Mouse (Mus musculus) midbrain, embryonic 12.5 days (tissue): ENCODE measurements around the gene Rec8. TPM values are rescaled to one million over a fixed set of nuclear protein-coding genes. Genes with fewer than 3 reads are reported as not detected.

ENCODE experiments used
- ATAC-seq: fragments of 200-750 bp; cut with Nextera tagmentation; 2 replicates; pipeline ENCODE4 v1.8.0; 2017; ENCODE audit warnings: low read depth, moderate TSS enrichment, moderate library complexity; ENCODE audit not compliant: low FRiP score
- H3K27ac ChIP-seq: fragments of 300-500 bp; sonication (generic); replicated peaks from 2 replicates; pipeline ENCODE4 v1.5.1; 2016; ENCODE audit warnings: mild to moderate bottlenecking
- H3K27me3 ChIP-seq: fragments of 300-500 bp; sonication (generic); 2 replicates; pipeline ENCODE4 v1.6.1; 2016; ENCODE audit warnings: mild to moderate bottlenecking
- H3K36me3 ChIP-seq: fragments of 300-500 bp; sonication (generic); 2 replicates; pipeline ENCODE4 v1.6.1; 2016
- H3K4me1 ChIP-seq: fragments of 300-500 bp; sonication (generic); 2 replicates; pipeline ENCODE4 v1.6.1; 2016
- H3K4me2 ChIP-seq: fragments of 300-500 bp; sonication (generic); replicated peaks from 2 replicates; pipeline ENCODE4 v1.6.1; 2016; ENCODE audit warnings: mild to moderate bottlenecking, moderate library complexity
- H3K4me3 ChIP-seq: fragments of 300-500 bp; sonication (generic); 2 replicates; pipeline ENCODE4 v1.5.1; 2016; ENCODE audit warnings: mild to moderate bottlenecking
- H3K9ac ChIP-seq: fragments of 300-500 bp; sonication (generic); replicated peaks from 2 replicates; pipeline ENCODE4 v1.6.1; 2016; ENCODE audit warnings: mild to moderate bottlenecking, moderate library complexity
- H3K9me3 ChIP-seq: fragments of 300-500 bp; sonication (generic); 2 replicates; pipeline ENCODE4 v1.6.1; 2016; ENCODE audit warnings: mild to moderate bottlenecking
- WGBS: fragments of 180-500 bp; shearing (Covaris S2); methylation state at CpG from one replicate; pipeline ENCODE4 v1.1.7; 2016; 5-methylcytosine and 5-hydroxymethylcytosine counted together
- polyA plus RNA-seq: library from polyadenylated mRNA; unstranded; fragments of >200 nt; fragmentation: Nextera tagmentation; extraction: Ambion mirVana; gene quantifications from 2 replicates; pipeline ENCODE4 v1.2.1, GENCODE M21; 2016

Gene Rec8
- polyA plus RNA-seq, 1 experiment from 2014 or later: 6.6 TPM

DNA sequence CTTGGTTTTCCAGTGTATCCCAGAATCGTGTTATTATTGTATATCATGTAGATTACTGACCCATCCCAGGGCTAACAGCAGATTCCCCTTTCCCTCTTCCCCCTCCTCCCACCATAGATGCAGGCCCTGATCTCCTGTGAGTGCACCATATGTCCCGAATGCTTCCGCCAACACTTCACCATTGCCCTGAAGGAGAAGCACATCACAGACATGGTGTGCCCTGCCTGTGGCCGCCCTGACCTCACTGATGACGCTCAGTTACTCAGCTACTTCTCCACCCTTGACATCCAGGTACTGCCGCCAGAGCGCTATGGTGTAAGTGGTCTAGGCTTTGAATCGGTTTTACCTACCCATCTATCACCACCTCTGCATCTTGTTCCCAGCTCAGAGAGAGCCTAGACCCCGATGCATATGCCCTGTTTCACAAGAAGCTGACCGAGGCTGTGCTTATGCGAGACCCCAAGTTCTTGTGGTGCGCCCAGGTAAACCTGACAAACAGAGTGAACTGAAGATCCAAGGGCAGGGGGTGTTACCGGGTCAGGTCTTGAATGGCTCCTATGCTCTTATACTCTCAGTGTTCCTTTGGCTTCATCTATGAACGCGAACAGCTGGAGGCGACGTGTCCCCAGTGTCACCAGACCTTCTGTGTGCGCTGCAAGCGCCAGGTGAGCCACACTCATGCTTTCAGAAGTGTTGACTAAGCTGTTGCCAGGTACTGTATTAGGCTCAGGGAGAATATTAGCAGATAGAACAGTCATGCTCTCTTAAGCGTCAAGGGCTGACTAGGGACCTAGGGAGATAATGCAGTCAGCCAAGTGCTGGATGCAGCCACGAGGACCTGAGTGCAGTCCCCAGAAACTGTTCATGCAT lies 19.1 kb upstream of the Rec8 start:
- no peak for ATAC-seq
- no peaks in the 10 kb centered on the region for H3K9me3 ChIP-seq
- H3K4me3 ChIP-seq: no peak overlapping the region
- H3K27me3 ChIP-seq: no peaks in the 10 kb centered on the region
- H3K27ac ChIP-seq: no peak overlapping the region
- no peak overlapping the region for H3K9ac ChIP-seq
- H3K36me3 ChIP-seq: peaks cover 87% of the 10 kb centered on the region
- no peak overlapping the region for H3K4me2 ChIP-seq
- H3K4me1 ChIP-seq: peaks cover 3% of the 10 kb centered on the region; the same call in 1 of the 2 replicates
- 95% methylated on average over 21 of the region's 21 CpGs for WGBS

DNA sequence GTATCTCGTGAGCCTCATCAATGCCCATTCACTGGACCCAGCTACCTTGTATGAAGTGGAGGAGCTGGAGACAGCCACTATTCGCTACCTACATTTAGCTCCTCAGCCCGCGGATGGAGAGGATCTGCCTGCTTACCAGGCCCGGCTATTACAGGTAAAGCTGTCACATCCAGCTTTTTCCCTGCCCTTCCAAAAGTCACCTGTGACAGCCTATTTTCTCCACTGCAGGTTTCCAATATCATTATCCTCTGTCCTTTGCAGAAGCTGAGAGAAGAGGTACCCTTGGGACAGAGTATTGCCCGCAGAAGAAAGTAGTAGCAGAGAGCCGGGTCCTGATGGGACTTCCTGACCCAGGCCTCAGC lies 14.6 kb upstream of the Rec8 start, which contains the start of gene Irf9:
Gene Irf9 (plus strand): TSS at position 301 of the 362 bp plus-strand sequence.
- Histone ChIP-seq H3K4me3 (peak within 1 kb of the TSS; percentile 12; the same call in 1 of the 2 replicates), H3K9ac (peak within 1 kb of the TSS; percentile 39; the same call in 1 of the 2 replicates), H3K4me2 (peak within 1 kb of the TSS; percentile 34), H3K27me3 (no peaks in the 10 kb centered on the region), H3K27ac (no peak within 1 kb of the TSS), H3K4me1 (peaks cover 10% of the 10 kb centered on the region; the same call in 1 of the 2 replicates), H3K36me3 (peaks cover 81% of the 10 kb centered on the region), H3K9me3 (no peaks in the 10 kb centered on the region)
- ATAC-seq: no peak
- WGBS: 89% methylated on average over 7 of the region's 7 CpGs

DNA sequence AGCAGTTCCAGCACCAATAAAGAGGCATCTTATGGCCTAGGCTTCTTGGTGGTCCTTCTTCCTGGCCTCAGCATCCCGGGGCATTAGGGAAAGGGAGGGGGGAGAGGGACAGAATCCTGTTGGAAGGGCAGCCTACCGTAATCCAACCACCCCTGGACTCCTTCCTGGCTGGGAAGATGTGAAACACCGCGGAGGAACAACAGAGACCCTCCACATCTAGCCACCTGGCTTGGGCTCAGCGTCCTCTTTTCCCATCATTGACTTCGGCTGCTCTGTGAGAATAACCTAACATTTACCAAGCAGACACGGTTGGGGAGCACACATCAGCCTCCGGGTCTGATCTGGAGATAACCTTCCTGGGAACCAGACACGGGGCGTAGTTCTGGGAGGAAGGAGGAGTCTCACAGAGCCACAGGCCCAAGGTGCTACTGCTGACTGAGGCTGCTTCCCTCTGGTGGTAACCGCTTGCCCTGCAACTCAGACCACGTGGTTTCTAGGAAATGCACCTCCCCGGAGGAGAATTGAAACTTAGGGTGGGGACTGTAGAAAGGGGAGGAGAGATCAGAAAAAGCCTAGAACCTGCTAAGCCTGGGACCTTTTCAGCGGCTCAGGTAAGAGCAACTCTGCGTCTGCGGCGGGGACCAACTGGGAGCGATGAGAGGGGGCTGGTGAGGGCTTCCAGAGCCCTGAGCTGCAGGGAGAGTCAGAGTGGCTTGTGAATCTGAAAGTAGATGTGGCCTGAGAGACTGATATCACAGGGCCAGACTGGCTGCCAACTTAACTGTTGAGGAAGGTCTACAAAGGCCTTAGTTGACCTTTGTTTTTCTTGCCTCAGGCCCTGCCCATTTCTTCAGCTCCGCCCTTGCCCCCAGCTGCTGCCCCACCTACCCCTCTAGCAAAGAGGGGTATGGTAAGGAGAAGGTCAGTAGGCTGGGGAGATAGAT lies 13.9 kb upstream of the Rec8 start:
- H3K36me3 ChIP-seq: peaks cover 82% of the 10 kb centered on the region

DNA sequence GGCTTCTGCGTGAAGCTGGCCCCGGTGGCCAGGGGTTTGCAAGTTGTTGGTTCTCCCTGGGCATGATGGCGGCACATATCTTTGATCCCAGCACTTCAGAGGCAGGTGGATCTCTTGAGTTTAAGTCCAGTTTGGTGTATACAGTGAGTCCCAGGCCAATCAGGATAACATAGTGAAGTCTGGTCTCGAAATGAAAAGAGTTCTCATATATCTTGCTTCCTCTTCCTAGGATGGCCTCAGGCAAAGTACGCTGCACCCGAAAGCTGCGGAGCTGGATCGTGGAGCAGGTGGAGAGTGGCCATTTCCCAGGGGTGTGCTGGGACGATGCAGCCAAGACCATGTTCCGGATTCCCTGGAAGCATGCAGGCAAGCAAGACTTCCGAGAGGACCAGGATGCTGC lies 13.0 kb upstream of the Rec8 start:
- H3K9ac ChIP-seq: no peak overlapping the region
- H3K4me3 ChIP-seq: no peak overlapping the region
- peaks cover 79% of the 10 kb centered on the region for H3K36me3 ChIP-seq
- H3K27ac ChIP-seq: no peak overlapping the region
- 93% methylated on average over 11 of the region's 11 CpGs for whole genome bisulfite sequencing
- ATAC-seq: no peak
- H3K4me1 ChIP-seq: peaks cover 10% of the 10 kb centered on the region; the same call in 1 of the 2 replicates
- no peaks in the 10 kb centered on the region for H3K9me3 ChIP-seq
- no peaks in the 10 kb centered on the region for H3K27me3 ChIP-seq
- no peak overlapping the region for H3K4me2 ChIP-seq

More for the DNA sequence above, 13.9 kb upstream of the Rec8 start:
- 27% methylated on average over 19 of the region's 19 CpGs for WGBS
- Histone ChIP-seq H3K4me3 (peak overlapping the region; percentile 12; the same call in 1 of the 2 replicates), H3K4me2 (peak overlapping the region; percentile 34), H3K4me1 (peaks cover 10% of the 10 kb centered on the region; the same call in 1 of the 2 replicates), H3K9me3 (no peaks in the 10 kb centered on the region), H3K9ac (peak overlapping the region; percentile 39; the same call in 1 of the 2 replicates), H3K27me3 (no peaks in the 10 kb centered on the region), H3K27ac (no peak overlapping the region)
- peak; percentile 79 for ATAC-seq

DNA sequence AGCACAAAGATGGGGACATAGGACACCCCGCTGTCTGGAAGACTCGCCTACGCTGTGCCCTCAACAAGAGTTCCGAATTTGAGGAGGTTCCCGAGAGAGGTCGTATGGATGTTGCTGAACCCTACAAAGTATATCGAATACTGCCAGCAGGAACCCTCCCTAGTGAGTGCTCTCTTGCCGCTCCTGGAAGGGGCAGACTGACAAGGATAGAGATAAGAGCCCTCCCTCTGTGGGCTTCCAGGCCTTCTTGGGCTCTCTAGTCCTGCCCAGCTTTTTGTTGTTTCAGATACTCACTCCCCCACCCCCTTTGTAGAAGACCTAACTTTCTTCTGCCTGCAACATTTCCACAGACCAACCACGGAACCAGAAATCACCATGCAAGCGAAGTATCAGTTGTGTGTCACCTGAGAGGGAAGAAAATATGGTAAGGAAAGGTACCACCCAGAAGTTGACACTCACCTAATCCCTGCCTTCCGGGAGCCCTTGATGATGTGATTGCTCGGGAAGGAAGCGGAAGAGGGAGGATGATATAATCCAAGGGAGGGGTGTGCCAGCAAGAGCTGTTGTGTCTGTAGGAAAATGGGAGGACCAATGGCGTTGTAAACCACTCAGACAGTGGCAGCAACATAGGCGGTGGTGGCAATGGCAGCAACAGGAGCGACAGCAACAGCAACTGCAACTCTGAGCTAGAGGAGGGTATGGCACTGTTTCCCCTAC lies 11.9 kb upstream of the Rec8 start:
- Histone ChIP-seq H3K4me3 (no peak overlapping the region), H3K9me3 (no peaks in the 10 kb centered on the region), H3K27me3 (no peaks in the 10 kb centered on the region), H3K9ac (no peak overlapping the region), H3K27ac (no peak overlapping the region), H3K4me2 (no peak overlapping the region), H3K4me1 (peaks cover 10% of the 10 kb centered on the region; the same call in 1 of the 2 replicates), H3K36me3 (peaks cover 68% of the 10 kb centered on the region)
- ATAC-seq: no peak
- WGBS: 95% methylated on average over 16 of the region's 16 CpGs

DNA sequence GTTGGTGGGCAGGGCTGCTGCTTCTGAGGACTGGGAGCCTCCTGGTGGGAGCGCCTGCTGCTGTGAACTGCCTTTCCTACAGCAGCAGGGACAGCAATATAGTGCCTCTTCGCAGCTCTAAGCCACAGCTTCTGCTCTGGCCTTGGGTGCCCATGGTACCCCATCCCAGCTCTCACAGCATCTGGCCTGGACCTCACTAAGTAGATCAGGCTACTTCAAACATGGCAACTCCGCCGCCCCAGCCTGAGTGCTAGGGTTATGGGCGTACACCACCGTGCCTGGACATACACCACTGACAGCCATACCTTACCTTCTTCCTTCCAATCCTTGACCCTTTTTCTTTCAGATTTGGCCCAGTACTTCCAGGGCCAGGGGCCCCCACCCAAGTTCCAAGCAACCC lies 9.5 kb upstream of the Rec8 start:
- 97% methylated on average over 6 of the region's 6 CpGs for WGBS
- Histone ChIP-seq H3K4me2 (no peak overlapping the region), H3K4me1 (peaks cover 10% of the 10 kb centered on the region; the same call in 1 of the 2 replicates), H3K36me3 (peaks cover 44% of the 10 kb centered on the region), H3K27ac (no peak overlapping the region), H3K27me3 (no peaks in the 10 kb centered on the region), H3K9ac (no peak overlapping the region), H3K9me3 (no peaks in the 10 kb centered on the region), H3K4me3 (no peak overlapping the region)
- no peak for ATAC-seq

DNA sequence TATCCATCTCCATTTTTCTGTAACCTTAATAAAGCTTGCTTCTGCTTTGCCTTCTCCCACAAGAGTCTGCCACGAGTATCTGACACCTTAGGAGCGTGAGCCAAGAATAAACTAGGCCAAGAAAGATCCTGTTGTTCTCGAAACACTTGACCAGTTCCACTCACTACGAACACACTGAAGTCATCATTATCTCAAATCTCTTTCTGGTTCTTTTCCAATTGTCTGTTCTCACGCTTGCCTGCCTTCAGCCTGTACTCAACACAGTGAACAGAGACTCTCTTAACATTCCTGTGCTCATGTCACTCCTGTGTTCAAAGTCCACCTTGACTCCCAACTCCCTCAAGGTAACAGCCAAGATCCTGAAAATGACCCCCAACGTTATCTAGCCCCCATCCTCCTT lies 4.5 kb upstream of the Rec8 start:
- no peak for ATAC-seq
- 0 out of 2 replicates have a peak, but pooled peaks cover 5% of the 10 kb centered on the region for H3K4me1 ChIP-seq
- H3K27ac ChIP-seq: no peak overlapping the region
- no peak overlapping the region for H3K9ac ChIP-seq
- H3K36me3 ChIP-seq: peaks cover 12% of the 10 kb centered on the region
- peaks cover 6% of the 10 kb centered on the region for H3K27me3 ChIP-seq
- no peaks in the 10 kb centered on the region for H3K9me3 ChIP-seq
- WGBS: 78% methylated on average over 6 of the region's 6 CpGs
- no peak overlapping the region for H3K4me2 ChIP-seq
- no peak overlapping the region for H3K4me3 ChIP-seq

DNA sequence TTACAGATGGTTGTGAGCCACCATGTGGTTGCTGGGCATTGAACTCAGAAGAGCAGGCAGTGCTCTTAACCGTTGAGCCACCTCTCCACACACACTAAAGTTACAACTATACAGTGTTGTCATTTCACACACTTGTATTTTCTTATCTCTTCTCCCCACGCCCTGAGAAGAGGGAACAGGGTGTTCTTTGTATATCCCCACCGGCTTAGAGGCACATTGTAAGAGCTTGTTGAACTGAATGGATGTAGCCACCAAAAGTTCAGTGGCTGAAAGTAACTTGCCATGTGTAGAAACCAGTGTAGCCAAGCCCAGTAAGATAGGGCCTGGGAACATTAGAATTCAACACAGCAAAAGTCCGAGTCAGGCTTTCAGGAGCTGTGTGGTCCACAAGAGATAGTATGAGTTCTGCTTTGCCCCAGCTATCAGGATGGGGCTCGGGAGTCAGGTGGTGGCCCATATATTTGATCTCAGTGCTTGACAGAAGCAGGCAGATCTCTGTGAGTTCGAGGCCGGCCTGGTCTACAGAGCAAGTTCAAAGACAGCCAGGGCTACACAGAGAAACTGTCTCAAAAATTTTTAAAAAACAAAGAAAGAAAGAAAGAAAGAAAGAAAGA lies 3.2 kb upstream of the Rec8 start:
- H3K27ac ChIP-seq: no peak overlapping the region
- H3K4me2 ChIP-seq: no peak overlapping the region
- H3K4me1 ChIP-seq: 0 out of 2 replicates have a peak, but pooled peaks cover 9% of the 10 kb centered on the region
- peaks cover 9% of the 10 kb centered on the region for H3K27me3 ChIP-seq
- no peaks in the 10 kb centered on the region for H3K36me3 ChIP-seq
- 87% methylated on average over 7 of the region's 7 CpGs for WGBS
- H3K9me3 ChIP-seq: no peaks in the 10 kb centered on the region
- ATAC-seq: no peak
- H3K9ac ChIP-seq: no peak overlapping the region
- no peak overlapping the region for H3K4me3 ChIP-seq

DNA sequence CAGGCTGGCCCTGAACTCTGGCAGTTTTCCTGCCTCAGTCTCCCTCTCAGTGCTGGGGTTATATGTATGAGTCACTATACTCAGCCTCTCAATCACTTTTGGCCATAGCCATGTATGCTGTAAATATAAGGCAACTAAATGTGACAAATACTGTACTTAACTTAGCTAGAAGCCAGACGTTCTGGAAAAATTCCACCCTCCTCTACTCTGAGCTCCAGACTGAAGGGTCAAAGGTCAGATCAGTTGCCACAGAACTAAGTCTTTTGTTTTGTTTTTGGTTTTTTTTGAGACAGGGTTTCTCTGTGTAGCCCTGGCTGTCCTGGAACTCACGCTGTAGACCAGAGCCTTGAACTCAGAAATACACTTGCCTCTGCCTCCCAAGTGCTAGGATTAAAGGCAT lies 2.0 kb upstream of the Rec8 start:
- H3K4me3 ChIP-seq: no peak overlapping the region
- H3K9ac ChIP-seq: no peak overlapping the region
- no peaks in the 10 kb centered on the region for H3K36me3 ChIP-seq
- no peak overlapping the region for H3K4me2 ChIP-seq
- H3K27ac ChIP-seq: no peak overlapping the region
- H3K27me3 ChIP-seq: peaks cover 9% of the 10 kb centered on the region
- H3K4me1 ChIP-seq: 0 out of 2 replicates have a peak, but pooled peaks cover 9% of the 10 kb centered on the region
- 52% methylated on average over 2 of the region's 2 CpGs for WGBS
- ATAC-seq: no peak
- no peaks in the 10 kb centered on the region for H3K9me3 ChIP-seq

DNA sequence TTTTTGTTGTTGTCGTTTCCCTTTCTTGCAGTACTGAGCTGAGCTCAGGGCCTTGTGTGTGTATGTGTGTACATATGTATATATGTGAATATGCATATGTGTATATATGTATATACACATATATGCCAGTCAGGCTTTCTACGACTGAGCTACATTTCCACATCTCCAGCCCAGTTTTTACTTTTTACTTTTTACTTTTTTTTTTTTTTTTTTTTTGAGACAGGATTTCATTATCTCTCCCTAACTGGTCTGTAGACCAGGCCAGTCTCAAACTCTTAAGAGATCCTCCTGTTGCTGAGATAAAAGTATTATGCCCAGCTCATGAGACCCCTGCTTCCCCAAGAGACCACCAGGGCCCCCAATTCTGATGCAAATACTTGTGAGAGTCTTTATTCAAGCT lies 993 bp upstream of the Rec8 start:
- 63% methylated on average over 2 of the region's 2 CpGs for WGBS
- no peak overlapping the region for H3K4me3 ChIP-seq
- H3K36me3 ChIP-seq: no peaks in the 10 kb centered on the region
- H3K27ac ChIP-seq: no peak overlapping the region
- no peak overlapping the region for H3K4me2 ChIP-seq
- peaks cover 9% of the 10 kb centered on the region for H3K27me3 ChIP-seq
- no peaks in the 10 kb centered on the region for H3K9me3 ChIP-seq
- ATAC-seq: no peak
- H3K9ac ChIP-seq: no peak overlapping the region
- H3K4me1 ChIP-seq: 0 out of 2 replicates have a peak, but pooled peaks cover 9% of the 10 kb centered on the region
